In the genomic region with DNA sequence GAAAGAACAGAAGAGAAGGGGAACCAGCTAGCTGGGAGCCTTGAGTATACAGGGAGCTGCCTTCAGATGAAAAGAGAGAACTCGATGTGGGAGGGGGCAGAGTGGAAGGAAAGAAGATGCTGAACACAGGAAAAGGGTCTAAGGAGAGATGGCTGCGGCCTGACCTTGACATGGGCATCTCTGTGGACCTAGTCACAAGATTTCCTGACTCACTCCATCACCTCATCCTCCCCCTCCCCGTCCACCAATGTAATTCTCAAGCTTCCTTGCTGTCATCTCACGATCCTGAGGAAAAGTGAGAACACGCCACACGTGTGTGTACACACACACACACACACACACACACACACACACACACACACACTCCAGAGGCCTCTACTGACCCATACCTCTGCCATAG, we compare ENCODE assay signal across 7 mouse cellular contexts. TPM values are rescaled to one million over a fixed set of nuclear protein-coding genes. Genes with fewer than 3 reads are reported as not detected.
A peak's percentile ranks its signal among the peaks of the same experiment; 100 is the strongest.
DNase-seq lines count a peak whose midpoint lies in the region; ATAC-seq and TF ChIP-seq lines count a peak whose summit lies in the region.

No protein-coding gene starts in this region.

- no peak for ATAC-seq in kidney, embryonic 14.5 days (ENCODE audit: low FRiP score, low TSS enrichment)
- ATAC-seq in embryonic facial prominence, embryonic 13.5 days (ENCODE audit: insufficient number of reproducible peaks, insufficient read depth, low FRiP score, low TSS enrichment, low read depth) = no peak
- no peak for ATAC-seq in hindbrain, postnatal 0 days
- ATAC-seq in midbrain, postnatal 0 days (ENCODE audit: low FRiP score) = no peak

- H3K4me2 ChIP-seq in kidney, embryonic 14.5 days (replicated peaks; ENCODE audit: low read depth, low read length) = no peak overlapping the region; the same call in 1 of the 2 replicates
- H3K4me2 ChIP-seq in embryonic facial prominence, embryonic 13.5 days = peak overlapping the region; percentile 51
- H3K4me2 ChIP-seq in hindbrain, postnatal 0 days (ENCODE audit: low read depth, low read length) = no peak overlapping the region
- no peak overlapping the region for H3K4me2 ChIP-seq in midbrain, postnatal 0 days (ENCODE audit: low read depth, low read length, poor library complexity, severe bottlenecking)

- H3K4me1 ChIP-seq in kidney, embryonic 14.5 days (ENCODE audit: control insufficient read depth, insufficient read depth, low read length) = peaks cover 71% of the 10 kb centered on the region
- peaks cover 93% of the 10 kb centered on the region for H3K4me1 ChIP-seq in embryonic facial prominence, embryonic 13.5 days
- peaks cover 39% of the 10 kb centered on the region for H3K4me1 ChIP-seq in hindbrain, postnatal 0 days (ENCODE audit: insufficient read depth, low read length)
- H3K4me1 ChIP-seq in midbrain, postnatal 0 days (ENCODE audit: insufficient read depth, low read length) = peaks cover 41% of the 10 kb centered on the region

- peaks cover 5% of the 10 kb centered on the region; the same call in 1 of the 2 replicates for H3K36me3 ChIP-seq in kidney, embryonic 14.5 days (ENCODE audit: control insufficient read depth, insufficient read depth, low read length)
- H3K36me3 ChIP-seq in embryonic facial prominence, embryonic 13.5 days = peaks cover 24% of the 10 kb centered on the region
- H3K36me3 ChIP-seq in hindbrain, postnatal 0 days (ENCODE audit: insufficient read depth, low read length) = no peaks in the 10 kb centered on the region
- H3K36me3 ChIP-seq in midbrain, postnatal 0 days (ENCODE audit: insufficient read depth, low read length) = no peaks in the 10 kb centered on the region

- H3K4me3 ChIP-seq in kidney, embryonic 14.5 days (ENCODE audit: low read length) = no peak overlapping the region
- H3K4me3 ChIP-seq in embryonic facial prominence, embryonic 13.5 days = no peak overlapping the region
- no peak overlapping the region for H3K4me3 ChIP-seq in hindbrain, postnatal 0 days (ENCODE audit: low read length)
- H3K4me3 ChIP-seq in midbrain, postnatal 0 days (ENCODE audit: low read depth, low read length) = no peak overlapping the region

- DNase-seq in kidney, adult 9 months = no peak
- no peak for DNase-seq in hindbrain, postnatal 0 days (ENCODE audit: low spot score)
- no peak for DNase-seq in midbrain, postnatal 0 days (ENCODE audit: low spot score)
- no peak for DNase-seq in ovary, adult 18-20 months (ENCODE audit: low spot score)
- no peak for DNase-seq in layer of hippocampus, postnatal 36 days

- WGBS in kidney, embryonic 14.5 days = 56% methylated on average over 6 of the region's 6 CpGs
- WGBS in embryonic facial prominence, embryonic 13.5 days = 27% methylated on average over 6 of the region's 6 CpGs
- 76% methylated on average over 6 of the region's 6 CpGs for WGBS in hindbrain, postnatal 0 days
- WGBS in midbrain, postnatal 0 days = 82% methylated on average over 6 of the region's 6 CpGs

- H3K27me3 ChIP-seq in kidney, embryonic 14.5 days (ENCODE audit: control insufficient read depth, insufficient read depth, low read length) = no peaks in the 10 kb centered on the region
- no peaks in the 10 kb centered on the region for H3K27me3 ChIP-seq in embryonic facial prominence, embryonic 13.5 days
- H3K27me3 ChIP-seq in hindbrain, postnatal 0 days (ENCODE audit: insufficient read depth, low read length) = no peaks in the 10 kb centered on the region
- H3K27me3 ChIP-seq in midbrain, postnatal 0 days (ENCODE audit: insufficient read depth, low read length) = no peaks in the 10 kb centered on the region

- H3K9ac ChIP-seq in kidney, embryonic 14.5 days (ENCODE audit: low read depth, low read length) = peak overlapping the region; percentile 31; the same call in 1 of the 2 replicates
- peak overlapping the region; percentile 44; the same call in 1 of the 2 replicates for H3K9ac ChIP-seq in embryonic facial prominence, embryonic 13.5 days
- no peak overlapping the region for H3K9ac ChIP-seq in hindbrain, postnatal 0 days (replicated peaks; ENCODE audit: low read length)
- no peak overlapping the region for H3K9ac ChIP-seq in midbrain, postnatal 0 days (replicated peaks; ENCODE audit: low read length, poor library complexity, severe bottlenecking)

- no peaks in the 10 kb centered on the region for H3K9me3 ChIP-seq in kidney, embryonic 14.5 days (ENCODE audit: control insufficient read depth, low read length)
- no peaks in the 10 kb centered on the region for H3K9me3 ChIP-seq in embryonic facial prominence, embryonic 13.5 days
- no peaks in the 10 kb centered on the region for H3K9me3 ChIP-seq in hindbrain, postnatal 0 days (ENCODE audit: low read length)
- no peaks in the 10 kb centered on the region for H3K9me3 ChIP-seq in midbrain, postnatal 0 days (ENCODE audit: low read length)

- H3K27ac ChIP-seq in kidney, embryonic 14.5 days (ENCODE audit: low read depth, low read length) = peak overlapping the region; percentile 91
- peak overlapping the region; percentile 97 for H3K27ac ChIP-seq in embryonic facial prominence, embryonic 13.5 days
- H3K27ac ChIP-seq in hindbrain, postnatal 0 days = peak overlapping the region; percentile 58
- peak overlapping the region; percentile 43; the same call in 1 of the 2 replicates for H3K27ac ChIP-seq in midbrain, postnatal 0 days (ENCODE audit: low read depth, low read length)

- TF ChIP-seq CTCF in hindbrain, postnatal 0 days (IDR thresholded peaks at IDR 0.05; ENCODE audit: low read depth) = no peak
- no peak for TF ChIP-seq CTCF in midbrain, postnatal 0 days (IDR thresholded peaks at IDR 0.05)

RNA-seq across cellular contexts. Expression of a gene that starts 17.2 kb away (rescaled TPM):
- polyA plus RNA-seq in kidney, embryonic 14.5 days (2014; fragmentation: Nextera tagmentation; extraction: Ambion mirVana) = 11.1 and 14.2 TPM in 2 replicates
- polyA plus RNA-seq in embryonic facial prominence, embryonic 13.5 days (2015; fragmentation: Nextera tagmentation; extraction: Ambion mirVana) = 20.4 and 21.9 TPM in 2 replicates
- total RNA-seq in hindbrain, postnatal 0 days (2014; rRNA removed) = 7.2 and 11.3 TPM in 2 replicates
- 2.9 and 3.2 TPM in 2 replicates for polyA plus RNA-seq in hindbrain, postnatal 0 days (2015; fragmentation: Nextera tagmentation; extraction: Ambion mirVana)
- 11.1 and 11.3 TPM in 2 replicates for total RNA-seq in midbrain, postnatal 0 days (2014; rRNA removed)
- polyA plus RNA-seq in midbrain, postnatal 0 days (2015; fragmentation: Nextera tagmentation; extraction: Ambion mirVana) = 3.3 and 4.0 TPM in 2 replicates
- 1 to 10 TPM; 3.2 to 4.3 TPM for total RNA-seq in layer of hippocampus, postnatal 36 days (2021)

Comparison
In these comparisons a context has a peak if more than half of its experiments do, and no peak if none do; other contexts are left out.
1. H3K27ac ChIP-seq: peak in every context shown above with its lines; median percentile 97 in embryonic facial prominence, embryonic 13.5 days; 91 in kidney, embryonic 14.5 days; 58 in hindbrain, postnatal 0 days; 43 in midbrain, postnatal 0 days.
2. H3K9ac ChIP-seq: peak in kidney, embryonic 14.5 days (single experiment) and embryonic facial prominence, embryonic 13.5 days (single experiment); none in hindbrain, postnatal 0 days (single experiment) and midbrain, postnatal 0 days (single experiment).